Mouse (Mus musculus) heart, embryonic 12.5 days (tissue): ENCODE measurements around the gene Hipk2. TPM values are rescaled to one million over a fixed set of nuclear protein-coding genes. Genes with fewer than 3 reads are reported as not detected.
A peak's percentile ranks its signal among the peaks of the same experiment; 100 is the strongest.

Experiments
- ATAC-seq: fragments of 200-750 bp; cut with Nextera tagmentation; 2 replicates; pipeline ENCODE4 v1.8.0; 2017; ENCODE audit warnings: moderate TSS enrichment, moderate library complexity; ENCODE audit not compliant: insufficient number of reproducible peaks, low FRiP score
- H3K27ac ChIP-seq: fragments of 300-500 bp; sonication (generic); 2 replicates; pipeline ENCODE4 v1.5.1; 2016; ENCODE audit warnings: mild to moderate bottlenecking, moderate library complexity; ENCODE audit not compliant: poor library complexity, severe bottlenecking
- H3K27me3 ChIP-seq: fragments of 300-500 bp; sonication (generic); replicated peaks from 2 replicates; pipeline ENCODE4 v1.6.1; 2016; ENCODE audit warnings: mild to moderate bottlenecking, moderate library complexity
- H3K36me3 ChIP-seq: fragments of 300-500 bp; sonication (generic); 2 replicates; pipeline ENCODE4 v1.6.1; 2016; ENCODE audit warnings: mild to moderate bottlenecking, moderate library complexity
- H3K4me1 ChIP-seq: fragments of 300-500 bp; sonication (generic); replicated peaks from 2 replicates; pipeline ENCODE4 v1.6.1; 2016; ENCODE audit warnings: mild to moderate bottlenecking
- H3K4me2 ChIP-seq: fragments of 300-500 bp; sonication (generic); 2 replicates; pipeline ENCODE4 v1.6.1; 2016; ENCODE audit warnings: mild to moderate bottlenecking, moderate library complexity
- H3K4me3 ChIP-seq: fragments of 300-500 bp; sonication (generic); 2 replicates; pipeline ENCODE4 v1.5.1; 2016; ENCODE audit warnings: mild to moderate bottlenecking
- H3K9ac ChIP-seq: fragments of 300-500 bp; sonication (generic); 2 replicates; pipeline ENCODE4 v1.6.1; 2016; ENCODE audit warnings: mild to moderate bottlenecking, moderate library complexity
- H3K9me3 ChIP-seq: fragments of 300-500 bp; sonication (generic); replicated peaks from 2 replicates; pipeline ENCODE4 v1.6.1; 2016; ENCODE audit warnings: mild to moderate bottlenecking, moderate library complexity
- WGBS: fragments of 180-500 bp; shearing (Covaris S2); methylation state at CpG from one replicate; pipeline ENCODE4 v1.1.7; 2016; 5-methylcytosine and 5-hydroxymethylcytosine counted together
- polyA plus RNA-seq: library from polyadenylated mRNA; unstranded; fragments of >200 nt; fragmentation: Nextera tagmentation; extraction: Ambion mirVana; gene quantifications from 2 replicates; pipeline ENCODE4 v1.2.1, GENCODE M21; 2016

Gene Hipk2
- 12.5 and 15.2 TPM in 2 replicates for polyA plus RNA-seq

- ATAC-seq: peak; percentile 93
- Histone ChIP-seq H3K9ac (peak within 1 kb of the TSS; percentile 87), H3K27me3 (no peaks in the 10 kb centered on the region), H3K4me2 (peak within 1 kb of the TSS; percentile 84), H3K4me3 (peak within 1 kb of the TSS; percentile 67), H3K4me1 (peaks cover 17% of the 10 kb centered on the region), H3K9me3 (no peaks in the 10 kb centered on the region), H3K36me3 (no peaks in the 10 kb centered on the region), H3K27ac (peak within 1 kb of the TSS; percentile 75)
- WGBS: 2% methylated on average over 102 of the region's 108 CpGs
These were observed at the start of gene Hipk2 for GRCm38 (mm10) chr6:38876071-38876911. TSS of gene Hipk2 (minus strand) at chr6:38876165.

- H3K9me3 ChIP-seq: no peaks in the 10 kb centered on the region
- H3K9ac ChIP-seq: no peak overlapping the region
- peak overlapping the region; percentile 23 for H3K4me3 ChIP-seq
- H3K4me1 ChIP-seq: peaks cover 45% of the 10 kb centered on the region
- H3K4me2 ChIP-seq: peak overlapping the region; percentile 48
- no peak overlapping the region for H3K27ac ChIP-seq
- no peak for ATAC-seq
- H3K36me3 ChIP-seq: no peaks in the 10 kb centered on the region
- 61% methylated on average over 7 of the region's 7 CpGs for WGBS
- H3K27me3 ChIP-seq: no peaks in the 10 kb centered on the region
These were observed 49.8 kb upstream of the Hipk2 start for GRCm38 (mm10) chr6:38925719-38926118.

DNA sequence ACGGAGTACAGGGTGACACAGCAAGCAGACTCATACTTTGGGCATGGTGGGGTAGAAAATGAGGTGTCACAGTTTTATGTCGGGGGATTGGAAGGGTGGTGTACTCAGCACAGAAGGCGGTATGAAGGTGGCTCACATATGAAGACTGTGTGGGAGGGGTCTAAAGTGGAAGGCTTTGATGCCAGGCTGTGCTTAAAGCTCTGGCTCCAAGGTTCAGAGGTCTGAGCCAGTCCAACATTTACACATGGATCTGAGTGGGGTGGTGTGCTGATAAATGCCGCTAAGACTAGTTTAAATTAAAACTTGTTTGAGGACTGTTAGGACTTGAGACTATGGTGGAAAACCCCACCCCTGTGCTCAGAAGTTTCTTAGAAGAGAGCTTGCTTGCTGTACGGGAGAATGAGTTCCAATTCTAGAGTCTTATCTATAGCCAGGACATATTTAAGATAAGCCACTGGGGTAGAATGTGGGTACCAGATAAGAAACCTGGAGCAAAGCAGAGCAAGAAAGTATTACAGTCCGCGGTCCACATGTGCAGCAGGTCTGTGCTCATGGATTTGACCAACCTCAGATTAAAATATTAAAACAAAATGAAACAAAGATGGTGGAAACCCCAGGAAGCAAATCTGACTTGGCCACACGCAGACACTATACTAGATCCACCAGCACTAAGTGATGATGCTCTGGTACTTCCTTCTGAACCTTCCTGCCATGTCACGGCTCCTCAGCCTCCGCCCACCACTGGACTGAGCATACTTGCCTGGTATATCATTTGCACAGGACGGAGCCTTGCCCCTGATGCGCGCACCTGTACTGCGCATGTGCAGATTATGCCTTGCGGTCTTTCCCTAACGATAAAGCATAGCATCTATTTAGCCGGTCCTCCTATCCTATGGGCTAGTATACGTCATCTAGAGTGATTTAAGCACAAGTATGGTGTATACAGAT is 48.2 kb upstream of the Hipk2 start:
- H3K9ac ChIP-seq: no peak overlapping the region
- H3K4me1 ChIP-seq: peaks cover 43% of the 10 kb centered on the region
- WGBS: 61% methylated on average over 18 of the region's 18 CpGs
- no peaks in the 10 kb centered on the region for H3K9me3 ChIP-seq
- ATAC-seq: peak; percentile 90
- peak overlapping the region; percentile 65 for H3K27ac ChIP-seq
- no peak overlapping the region for H3K4me3 ChIP-seq
- H3K36me3 ChIP-seq: no peaks in the 10 kb centered on the region
- H3K4me2 ChIP-seq: peak overlapping the region; percentile 42
- H3K27me3 ChIP-seq: no peaks in the 10 kb centered on the region

- no peaks in the 10 kb centered on the region for H3K27me3 ChIP-seq
- peak overlapping the region; percentile 42; the same call in 1 of the 2 replicates for H3K4me2 ChIP-seq
- ATAC-seq: no peak
- H3K4me1 ChIP-seq: peaks cover 43% of the 10 kb centered on the region
- no peaks in the 10 kb centered on the region for H3K36me3 ChIP-seq
- WGBS: 69% methylated on average over 4 of the region's 4 CpGs
- H3K27ac ChIP-seq: peak overlapping the region; percentile 65; the same call in 1 of the 2 replicates
- no peak overlapping the region for H3K9ac ChIP-seq
- no peak overlapping the region for H3K4me3 ChIP-seq
- no peaks in the 10 kb centered on the region for H3K9me3 ChIP-seq
These were observed 47.5 kb upstream of the Hipk2 start for GRCm38 (mm10) chr6:38923450-38923849.

DNA sequence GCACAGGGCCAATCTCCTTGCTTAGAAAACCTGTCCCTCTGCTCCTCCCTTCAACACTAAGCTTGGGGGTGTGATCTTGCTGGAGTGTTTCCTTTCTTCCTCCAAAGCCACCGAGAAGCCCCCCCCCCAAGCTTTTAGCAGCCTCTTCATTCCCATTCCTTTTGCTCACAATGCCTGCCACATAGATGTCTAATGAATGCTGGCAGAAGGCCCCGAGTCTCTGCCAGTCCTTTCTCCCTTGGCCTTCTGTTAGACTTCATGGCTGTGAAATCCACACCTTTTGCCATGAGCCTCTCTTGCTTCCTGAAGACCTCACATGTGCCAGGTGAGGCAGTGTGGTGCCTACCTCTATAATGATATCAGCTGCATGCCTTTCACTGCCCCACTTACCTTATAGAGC is 46.6 kb upstream of the Hipk2 start:
- Histone ChIP-seq H3K27ac (0 out of 2 replicates have a peak overlapping the region, but pooled peaks have one; percentile 12), H3K9me3 (no peaks in the 10 kb centered on the region), H3K27me3 (no peaks in the 10 kb centered on the region), H3K4me3 (no peak overlapping the region), H3K4me1 (peaks cover 46% of the 10 kb centered on the region), H3K9ac (no peak overlapping the region), H3K4me2 (no peak overlapping the region), H3K36me3 (no peaks in the 10 kb centered on the region)
- ATAC-seq: no peak
- WGBS: 44% methylated on average over 2 of the region's 2 CpGs

DNA sequence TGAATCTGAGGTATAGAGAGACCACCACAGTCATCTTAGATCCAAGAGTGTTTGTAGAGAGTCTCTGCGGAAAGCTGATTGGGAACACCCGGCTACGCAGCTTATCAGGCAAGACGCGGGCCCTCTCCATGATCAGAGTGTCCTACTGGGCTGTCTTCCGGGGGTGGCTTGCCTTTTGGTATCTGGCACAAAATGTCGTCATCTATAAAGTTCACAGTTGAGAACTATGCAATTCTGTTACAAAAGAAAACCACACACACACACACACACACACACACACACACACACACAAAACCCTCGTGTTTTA is 45.8 kb upstream of the Hipk2 start:
- Histone ChIP-seq H3K4me3 (no peak overlapping the region), H3K4me2 (peak overlapping the region; percentile 25; the same call in 1 of the 2 replicates), H3K36me3 (no peaks in the 10 kb centered on the region), H3K9ac (no peak overlapping the region), H3K4me1 (peaks cover 48% of the 10 kb centered on the region), H3K27ac (peak overlapping the region; percentile 48; the same call in 1 of the 2 replicates), H3K27me3 (no peaks in the 10 kb centered on the region), H3K9me3 (no peaks in the 10 kb centered on the region)
- WGBS: 55% methylated on average over 8 of the region's 8 CpGs
- ATAC-seq: no peak

- Histone ChIP-seq H3K36me3 (no peaks in the 10 kb centered on the region), H3K9ac (no peak overlapping the region), H3K27ac (peak overlapping the region; percentile 48), H3K4me3 (no peak overlapping the region), H3K9me3 (no peaks in the 10 kb centered on the region), H3K4me1 (peaks cover 44% of the 10 kb centered on the region), H3K4me2 (peak overlapping the region; percentile 25; the same call in 1 of the 2 replicates), H3K27me3 (no peaks in the 10 kb centered on the region)
- peak; percentile 27; the same call in 1 of the 2 replicates for ATAC-seq
- WGBS: 47% methylated on average over 17 of the region's 17 CpGs
These were observed 45.3 kb upstream of the Hipk2 start for GRCm38 (mm10) chr6:38921095-38921809.

DNA sequence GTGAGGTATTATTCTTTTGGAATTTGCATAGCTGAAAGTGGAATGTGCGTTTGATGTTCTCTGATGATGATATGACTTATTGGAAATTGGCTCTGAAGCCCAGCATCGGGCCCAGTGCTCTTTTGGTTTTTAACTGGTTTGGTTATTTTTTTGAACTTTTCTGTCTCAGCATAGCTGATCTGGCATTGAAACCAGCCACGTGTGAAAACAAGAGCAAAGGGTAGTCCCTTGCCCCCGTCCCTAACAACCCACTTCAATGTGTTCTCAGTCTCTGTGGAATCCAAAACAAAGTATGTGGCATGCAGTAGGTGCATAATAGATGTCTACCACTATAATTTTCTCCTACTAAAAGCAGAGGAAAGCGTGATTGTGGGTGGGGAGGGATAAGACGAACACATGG is 44.2 kb upstream of the Hipk2 start:
- Histone ChIP-seq H3K4me2 (no peak overlapping the region), H3K27ac (no peak overlapping the region), H3K36me3 (no peaks in the 10 kb centered on the region), H3K9ac (no peak overlapping the region), H3K4me1 (peaks cover 47% of the 10 kb centered on the region), H3K9me3 (no peaks in the 10 kb centered on the region), H3K27me3 (no peaks in the 10 kb centered on the region), H3K4me3 (no peak overlapping the region)
- ATAC-seq: no peak
- WGBS: 88% methylated on average over 6 of the region's 6 CpGs

DNA sequence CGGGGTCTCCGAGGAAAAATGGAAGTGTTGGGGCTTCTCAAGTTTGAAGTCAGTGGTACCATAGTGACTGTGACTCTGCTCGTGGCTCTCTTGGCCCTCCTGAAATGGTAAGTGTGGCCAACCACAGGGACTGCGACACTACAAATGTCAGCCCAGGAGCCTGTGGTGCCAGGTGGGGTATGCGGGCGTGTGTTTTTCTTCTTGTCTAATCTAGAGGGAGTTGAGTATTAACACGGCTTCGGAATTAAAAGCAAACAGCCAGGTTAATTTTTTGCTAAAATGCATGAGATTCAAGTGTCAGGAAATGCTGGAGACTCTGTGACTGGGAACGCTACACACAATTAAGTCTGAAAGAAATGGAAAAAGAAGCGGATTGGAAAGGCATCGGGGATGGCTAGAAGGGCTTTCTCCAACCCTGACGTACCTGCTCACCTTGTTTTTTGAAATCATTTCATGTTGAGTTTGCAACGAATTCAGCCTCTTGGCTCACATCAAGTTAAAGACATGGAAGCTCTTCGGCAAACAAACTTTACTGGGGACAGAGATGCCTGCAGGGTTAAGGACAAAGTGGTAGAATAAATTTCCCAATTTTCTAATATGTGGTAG is 43.3 kb upstream of the Hipk2 start:
- no peaks in the 10 kb centered on the region for H3K27me3 ChIP-seq
- no peak overlapping the region for H3K9ac ChIP-seq
- H3K4me1 ChIP-seq: peaks cover 47% of the 10 kb centered on the region
- no peak overlapping the region for H3K27ac ChIP-seq
- H3K9me3 ChIP-seq: no peaks in the 10 kb centered on the region
- no peak for ATAC-seq
- H3K4me3 ChIP-seq: no peak overlapping the region
- H3K4me2 ChIP-seq: no peak overlapping the region
- WGBS: 87% methylated on average over 14 of the region's 14 CpGs
- no peaks in the 10 kb centered on the region for H3K36me3 ChIP-seq

GRCm38 (mm10) chr6:38918728-38919127 is 42.8 kb upstream of the Hipk2 start:
- Histone ChIP-seq H3K9me3 (no peaks in the 10 kb centered on the region), H3K4me3 (no peak overlapping the region), H3K4me2 (no peak overlapping the region), H3K4me1 (peaks cover 47% of the 10 kb centered on the region), H3K9ac (no peak overlapping the region), H3K36me3 (no peaks in the 10 kb centered on the region), H3K27ac (no peak overlapping the region), H3K27me3 (no peaks in the 10 kb centered on the region)
- WGBS: 92% methylated on average over 4 of the region's 4 CpGs
- ATAC-seq: no peak
